Mouse (Mus musculus) frontal cortex, postnatal 10 days (tissue): Measurements from ENCODE around the gene Ero1lb.
"Not testable (repeated sequence)": the region's sequence is repeated elsewhere in the genome, so short reads cannot be mapped to it uniquely, and the experiment has no call there.

Experiments used
- DNase-seq, 2 experiments: peaks; one replicate each; pipeline ENCODE4 v3.0.0; 2022; ENCODE audit warnings: low spot score in 2 of 2, mixed read lengths in 1 of 2

Ero1lb gene

DNA sequence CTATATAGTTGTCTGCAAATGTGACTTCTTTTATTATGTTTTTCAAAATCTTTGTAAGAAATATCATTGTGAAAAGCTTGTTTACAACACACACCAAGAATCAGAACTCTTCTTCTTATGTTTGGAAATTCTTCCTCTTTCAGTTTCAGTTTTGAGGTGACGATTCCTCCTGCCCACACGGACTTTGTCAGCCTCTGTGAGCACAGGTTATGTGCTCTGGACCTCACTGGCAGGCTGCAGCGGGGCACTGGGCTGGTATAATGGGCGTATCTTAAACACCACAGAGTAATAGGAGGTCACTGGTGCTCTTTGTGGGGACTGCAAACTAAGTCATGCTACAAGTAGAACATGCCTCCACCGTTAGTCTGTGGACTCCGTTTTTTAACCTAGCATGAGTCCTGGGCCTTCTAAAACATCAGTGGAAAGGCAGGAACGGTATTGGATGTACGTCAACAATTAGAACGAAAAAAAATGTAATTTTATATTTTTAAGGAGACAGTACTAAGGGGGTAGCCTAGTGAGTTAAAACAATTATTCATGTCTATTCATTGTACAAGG is 9.4 kb downstream of the Ero1lb start:
- DNase-seq = no peak

DNA sequence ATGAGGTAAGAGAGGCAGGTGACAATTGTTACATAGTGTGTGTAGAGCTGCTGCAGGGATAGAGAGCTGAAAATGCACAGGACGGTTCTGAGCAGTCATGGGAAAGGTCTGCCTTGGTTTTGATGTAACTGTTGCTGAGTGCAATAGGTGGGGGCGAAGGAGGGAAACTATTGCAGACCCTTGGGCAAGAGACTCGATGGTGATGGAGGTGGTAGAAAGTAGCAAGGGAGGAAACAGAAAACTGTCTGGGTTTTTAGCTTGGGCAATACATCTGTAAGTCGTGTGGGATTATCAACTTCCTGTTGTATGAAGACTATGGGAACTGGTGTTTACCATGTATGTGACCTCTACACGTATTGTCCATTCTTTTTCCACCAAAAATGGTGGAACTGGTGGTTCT is 12.5 kb downstream of the Ero1lb start:
- no peak for DNase-seq

DNA sequence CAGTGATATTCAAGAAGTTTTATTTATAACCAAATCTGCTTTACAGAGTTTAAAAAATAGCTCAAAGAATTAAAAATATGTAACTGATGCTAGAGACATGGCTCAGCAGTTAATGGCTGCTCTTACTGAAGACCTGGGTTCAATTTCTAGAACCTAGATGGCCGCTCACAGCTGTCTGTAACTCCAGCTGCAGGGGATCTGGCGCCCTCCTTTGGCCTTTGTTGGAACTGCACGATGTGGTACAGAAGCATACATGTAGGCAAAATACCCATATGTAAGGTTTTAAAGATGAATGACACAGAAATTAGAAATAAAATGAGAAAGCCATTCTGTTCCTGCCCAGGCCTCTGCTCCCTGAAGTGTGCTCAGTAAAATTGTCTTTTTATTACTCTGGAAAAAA is 23.3 kb downstream of the Ero1lb start:
- peak in 1 of 2 experiments; percentile 26 for DNase-seq

GRCm38 (mm10) chr13:12597075-12597474 is 31.4 kb downstream of the Ero1lb start:
- DNase-seq = not testable (repeated sequence)

GRCm38 (mm10) chr13:12610206-12610605 is 44.5 kb downstream of the Ero1lb start:
- DNase-seq = not testable (repeated sequence)

DNA sequence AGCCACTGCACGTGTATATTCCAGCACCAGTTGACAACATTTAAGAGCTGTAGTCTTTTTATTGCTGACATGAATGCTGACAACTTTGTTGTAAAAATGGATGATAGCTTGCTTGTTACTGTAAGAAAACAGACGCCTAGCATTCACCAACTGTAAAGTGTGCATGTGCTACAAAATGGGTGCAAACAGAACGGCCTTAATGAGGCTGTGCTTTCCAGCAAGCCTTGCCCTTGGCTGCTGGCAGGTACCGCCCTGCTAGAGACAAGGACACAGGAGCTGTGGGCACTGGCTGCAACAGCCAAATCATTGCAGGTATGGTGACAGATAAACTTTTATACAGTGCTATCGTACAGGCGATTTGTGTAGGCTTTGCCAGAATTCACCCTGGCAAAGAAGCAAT is 48.4 kb downstream of the Ero1lb start:
- DNase-seq = not testable (repeated sequence)

DNA sequence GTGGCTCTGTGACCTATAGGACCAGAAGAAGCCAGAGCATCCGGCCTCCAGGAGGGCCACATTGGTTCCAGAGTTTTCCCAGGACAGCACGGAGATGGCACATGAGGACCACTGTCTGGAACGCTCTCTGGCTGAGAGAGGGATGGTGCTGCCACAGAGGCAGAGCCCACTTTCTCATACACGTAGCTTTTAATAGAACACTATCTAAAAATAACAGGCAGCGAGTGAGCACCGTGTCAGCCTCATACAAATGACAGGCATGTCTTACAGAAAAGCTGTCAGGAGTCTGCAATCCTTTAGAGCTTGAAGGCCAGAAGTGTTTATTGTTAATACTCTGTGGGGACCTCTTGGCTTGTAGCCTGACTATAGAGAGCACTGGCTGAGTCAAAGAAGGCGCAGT is 48.9 kb downstream of the Ero1lb start:
- DNase-seq = not testable (repeated sequence)

DNA sequence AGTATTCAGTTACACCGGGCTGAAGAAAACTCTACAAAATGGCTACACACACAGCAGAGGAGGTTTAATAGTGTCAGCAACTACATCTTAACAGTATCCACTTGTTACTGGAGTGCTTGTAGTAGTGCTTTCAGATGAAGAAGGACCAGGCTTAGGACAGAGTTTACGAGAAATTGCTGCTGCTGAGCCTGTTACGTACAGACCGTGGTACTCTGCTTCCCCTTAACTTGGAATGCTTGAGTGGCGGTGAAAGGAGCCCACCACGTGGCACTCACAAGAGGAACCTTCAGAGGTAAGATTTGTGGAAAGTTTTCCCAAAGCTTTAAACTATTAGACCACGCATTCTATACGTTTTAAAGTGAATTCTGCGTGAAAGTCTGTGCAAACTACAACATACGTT is 49.3 kb downstream of the Ero1lb start:
- not testable (repeated sequence) for DNase-seq

DNA sequence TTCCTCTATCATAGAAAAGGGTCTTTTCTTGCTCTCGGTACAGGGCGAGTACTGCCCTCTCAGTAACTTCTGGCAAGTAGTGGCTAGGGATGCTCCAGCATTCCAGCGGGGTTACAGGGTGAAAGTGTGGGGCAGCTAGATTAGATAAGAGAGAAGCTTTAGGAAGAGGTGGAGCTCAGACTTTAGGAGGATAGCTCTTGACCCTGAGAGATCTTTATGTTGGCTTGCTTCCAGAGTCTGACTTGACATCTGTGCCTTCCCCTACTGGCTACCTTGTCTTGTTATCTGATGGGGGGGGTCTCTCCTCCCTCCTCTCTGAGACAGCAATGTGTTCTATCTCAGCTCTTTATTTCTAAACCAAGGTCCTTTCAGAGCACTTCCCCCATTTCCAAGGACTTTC is 50.8 kb downstream of the Ero1lb start:
- not testable (repeated sequence) for DNase-seq

- not testable (repeated sequence) for DNase-seq
These were observed 54.1 kb downstream of the Ero1lb start for GRCm38 (mm10) chr13:12619808-12620207.

GRCm38 (mm10) chr13:12626061-12626460 is 60.4 kb downstream of the Ero1lb start:
- not testable (repeated sequence) for DNase-seq

DNA sequence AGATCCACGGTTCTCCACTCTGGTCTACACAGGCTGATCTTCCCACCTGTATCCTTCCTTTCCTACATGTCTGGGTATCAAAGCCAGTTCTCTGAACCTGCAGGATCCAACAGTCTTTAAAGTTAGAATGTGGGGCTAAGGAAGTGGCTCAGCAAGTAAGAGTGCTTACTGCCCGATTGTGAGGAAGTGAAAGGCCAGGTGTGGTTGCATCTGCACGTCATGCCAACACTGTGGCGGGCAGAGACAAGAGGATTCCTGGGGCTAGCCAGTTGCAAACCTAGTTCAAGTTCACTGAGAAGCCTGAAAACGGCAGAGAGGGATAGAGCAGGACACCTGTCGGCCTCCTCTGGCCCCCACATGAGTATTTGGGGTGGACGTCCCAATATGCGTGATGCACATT is 62.1 kb downstream of the Ero1lb start:
- not testable (repeated sequence) for DNase-seq

DNA sequence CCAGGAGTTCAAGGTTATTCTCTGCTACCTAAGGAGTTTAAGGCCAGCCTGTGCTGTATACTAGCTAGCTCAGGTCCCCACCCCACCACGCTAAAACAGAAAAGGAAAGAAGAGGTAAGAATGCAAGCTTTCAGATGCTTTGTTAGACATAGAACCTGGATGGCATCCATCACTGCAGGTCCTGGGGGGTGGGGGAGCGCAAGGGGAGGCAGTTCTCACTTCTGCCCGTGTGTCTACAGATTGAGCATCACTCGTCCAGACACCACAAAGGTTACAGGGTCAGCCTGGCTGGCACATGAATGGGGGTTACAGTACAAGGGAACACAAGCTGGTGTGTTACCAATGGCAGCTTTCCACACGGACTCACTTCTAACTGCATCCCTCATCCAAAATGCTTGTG is 62.5 kb downstream of the Ero1lb start:
- DNase-seq = not testable (repeated sequence)

DNA sequence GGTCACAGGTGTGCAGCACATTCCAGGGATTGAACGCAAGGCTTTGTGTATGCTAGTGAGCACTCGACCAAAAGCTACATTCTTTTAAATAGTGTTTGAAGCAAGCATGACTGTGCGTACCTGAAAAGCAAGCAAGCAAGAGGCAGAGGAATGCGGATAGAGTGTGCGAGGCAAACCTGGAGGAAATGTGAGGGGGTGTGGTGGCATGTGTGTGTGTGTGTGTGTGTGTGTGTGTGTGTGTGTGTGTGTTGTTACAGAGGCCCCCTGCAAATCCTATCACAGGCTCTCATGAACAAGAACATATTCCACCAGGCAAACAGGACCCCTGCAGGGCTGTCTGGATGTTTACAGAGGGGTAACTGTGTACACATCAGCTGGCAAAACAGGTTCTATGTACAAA is 64.6 kb downstream of the Ero1lb start:
- not testable (repeated sequence) for DNase-seq

DNA sequence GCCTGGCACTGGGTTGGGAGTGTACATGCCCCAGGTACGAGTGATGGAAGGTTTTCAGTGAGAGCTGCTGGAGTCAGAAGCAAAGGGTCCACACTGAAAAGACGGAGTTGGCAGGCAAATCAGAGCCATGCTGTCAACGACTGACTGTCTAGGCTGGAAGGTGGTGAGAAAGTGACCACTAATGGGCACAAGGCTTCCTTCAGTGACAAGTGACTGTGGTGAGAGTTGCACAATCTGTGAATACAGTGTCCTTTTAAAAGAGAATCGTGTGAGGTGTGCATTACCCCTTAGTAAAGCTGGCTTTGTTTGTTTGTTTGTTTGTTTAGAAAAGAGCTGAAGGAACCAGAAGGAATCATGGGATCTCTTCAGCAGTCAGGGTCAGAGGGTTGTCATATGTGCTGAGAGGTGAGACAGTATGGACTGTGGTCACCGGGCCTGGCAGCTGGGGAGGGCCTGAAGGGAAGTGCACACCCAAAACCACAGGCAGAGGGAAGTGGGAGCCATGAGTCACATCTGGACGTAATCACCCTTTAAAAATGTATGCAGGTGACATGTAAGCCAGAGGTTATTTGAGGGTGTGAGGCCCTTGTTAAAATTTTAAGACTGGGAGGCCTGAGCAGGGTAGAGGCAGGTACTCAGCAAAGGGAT is 69.4 kb downstream of the Ero1lb start:
- not testable (repeated sequence) for DNase-seq

DNA sequence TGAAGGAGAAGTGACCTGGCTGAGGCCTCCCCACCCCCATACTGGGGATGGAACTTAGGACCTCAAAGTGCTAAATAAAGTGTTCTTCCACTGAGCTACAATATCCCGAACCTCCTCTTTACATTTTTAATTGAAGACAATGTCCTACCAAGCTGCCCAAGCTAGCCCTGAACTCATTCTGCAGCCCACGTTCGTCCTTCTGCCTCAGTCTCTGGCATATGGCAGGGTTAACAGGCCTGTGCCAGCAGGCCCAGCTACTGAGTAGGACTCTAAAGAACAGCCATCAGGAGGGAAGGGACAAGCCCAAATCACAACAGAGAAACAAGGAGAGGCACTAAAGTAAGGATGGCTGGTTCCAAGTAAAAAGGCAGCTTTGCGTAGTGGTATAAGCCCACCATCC is 77.1 kb downstream of the Ero1lb start:
- not testable (repeated sequence) for DNase-seq

GRCm38 (mm10) chr13:12646676-12647075 is 81.0 kb downstream of the Ero1lb start:
- DNase-seq = not testable (repeated sequence)

GRCm38 (mm10) chr13:12650020-12650876 is 84.6 kb downstream of the Ero1lb start:
- DNase-seq = peak; percentile 19 to 74

DNA sequence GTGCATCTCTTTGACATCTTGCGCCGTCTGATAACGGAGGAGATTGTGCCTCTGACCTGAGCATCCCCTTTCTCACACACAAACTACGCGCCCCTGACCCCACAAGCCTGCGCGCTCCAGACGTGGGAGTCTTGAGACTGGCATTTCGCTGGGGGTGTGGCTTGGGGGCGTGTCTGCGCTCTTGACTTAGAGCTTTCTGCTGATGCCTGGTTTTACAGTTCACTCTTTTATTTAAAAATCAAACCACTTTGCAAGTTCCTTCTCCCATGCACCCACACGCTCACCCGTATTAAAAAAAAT is 85.2 kb downstream of the Ero1lb start:
- peak; percentile 44 to 62 for DNase-seq
